Mouse (Mus musculus) gonadal fat pad, adult 2 months (tissue): Measurements from ENCODE around the gene Shisa5. TPM values are rescaled to one million over a fixed set of nuclear protein-coding genes. Genes with fewer than 3 reads are reported as not detected.

ENCODE experiments used
- DNase-seq: peaks from one replicate; pipeline ENCODE4 v3.0.0-alpha.2; 2012; ENCODE audit warnings: low read depth
- polyA plus RNA-seq: library from polyadenylated mRNA; depleted of rRNA; stranded (reverse); fragments of >200 nt; gene quantifications from 2 replicates; pipeline ENCODE4 v1.2.3, GENCODE M21; 2012

Shisa5 gene
- polyA plus RNA-seq, 1 experiment, result 224 TPM

DNA sequence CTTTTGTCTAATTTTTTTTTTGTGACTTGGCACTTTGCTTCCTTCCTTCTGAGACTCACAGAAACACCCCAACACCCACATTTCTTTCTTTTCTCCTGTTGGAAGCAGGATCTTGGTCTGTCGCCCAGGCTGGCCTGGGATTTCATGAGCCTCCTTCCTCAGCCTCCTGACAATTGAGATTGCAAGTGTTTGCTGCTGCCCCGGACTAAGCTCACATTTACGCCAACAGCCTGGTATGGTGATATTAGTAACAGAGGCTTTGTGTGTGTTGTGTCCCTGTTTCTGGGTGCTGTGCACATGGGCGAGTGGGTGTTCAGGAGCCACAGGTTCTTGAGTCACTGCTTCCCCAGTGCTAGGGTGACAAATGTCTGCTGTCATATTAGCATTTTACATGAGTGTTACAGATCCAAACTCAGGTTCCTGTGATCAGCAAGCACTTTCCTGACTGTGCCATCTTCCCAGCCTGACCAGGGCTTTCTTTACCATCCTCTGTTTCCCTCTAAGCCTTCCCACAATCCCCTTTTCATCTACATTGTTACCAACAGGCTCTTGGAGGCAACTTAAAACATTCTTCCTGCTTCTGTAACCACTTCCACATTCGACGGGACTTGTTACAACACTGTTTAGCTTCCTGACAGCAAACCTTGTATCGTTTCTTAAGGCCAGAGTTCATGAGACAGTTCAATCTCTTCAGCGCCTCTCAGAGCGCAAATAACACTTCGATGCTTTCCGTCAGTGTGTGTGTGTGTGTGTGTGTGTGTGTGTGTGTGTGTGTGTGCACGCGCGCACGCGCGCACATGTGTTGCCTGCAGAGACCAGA lies 15.3 kb upstream of the Shisa5 start:
- DNase-seq, result no peak

DNA sequence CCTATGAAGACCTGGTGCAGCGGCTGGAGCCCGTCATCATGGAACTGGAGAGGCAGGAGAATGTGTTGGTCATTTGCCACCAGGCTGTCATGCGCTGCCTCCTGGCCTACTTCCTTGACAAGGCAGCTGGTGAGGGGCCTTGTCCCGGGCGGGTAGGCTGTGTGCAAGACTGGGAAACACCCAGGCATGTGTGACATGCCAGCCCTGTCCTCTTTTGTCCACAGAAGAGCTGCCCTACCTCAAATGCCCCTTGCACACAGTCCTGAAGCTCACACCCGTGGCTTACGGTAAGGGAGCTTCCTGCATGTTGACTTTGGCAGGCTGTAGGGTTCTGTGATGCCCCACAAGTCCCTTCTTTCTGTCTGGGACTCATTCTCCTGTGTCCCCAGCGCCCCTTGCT lies 10.8 kb upstream of the Shisa5 start:
- no peak for DNase-seq

DNA sequence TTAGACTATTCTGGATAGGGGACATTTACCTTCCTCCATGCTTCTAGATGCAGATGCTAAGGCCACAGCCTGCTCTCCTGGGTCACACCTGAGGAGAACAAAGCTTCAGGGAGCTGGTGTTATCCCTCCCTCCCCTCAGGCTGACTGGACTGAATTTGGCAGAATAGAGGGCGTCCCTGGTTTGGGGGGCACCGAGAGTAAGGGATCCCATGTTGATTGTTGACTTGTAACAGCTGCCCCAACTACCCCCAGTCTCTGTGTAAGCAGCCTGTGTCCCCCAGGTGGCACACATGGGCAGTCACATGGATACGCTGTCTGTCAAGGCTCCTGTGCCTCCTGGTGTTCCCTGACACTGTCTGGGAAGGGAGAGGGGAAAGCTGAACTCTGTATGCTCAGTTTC lies 9.9 kb upstream of the Shisa5 start:
- DNase-seq, result no peak

DNA sequence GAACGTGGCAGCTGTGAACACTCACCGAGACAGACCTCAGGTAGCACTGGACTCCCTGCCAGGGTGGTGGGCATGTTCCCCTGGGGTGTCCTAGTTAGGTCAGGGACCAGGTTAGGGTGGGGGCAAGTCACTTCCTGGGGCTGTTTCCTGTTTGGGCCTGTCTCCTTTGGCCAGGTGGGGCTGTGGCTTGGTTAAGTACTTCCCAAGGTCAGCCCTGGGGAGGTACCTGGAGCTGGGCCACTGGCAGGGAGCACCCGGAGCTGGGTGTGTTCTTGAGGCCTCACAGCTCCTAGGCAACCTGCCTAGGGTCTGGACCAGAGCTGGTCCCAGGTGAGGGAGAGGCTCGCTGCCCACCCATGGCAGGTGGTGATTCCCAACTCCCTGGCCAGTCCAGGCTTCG lies 9.4 kb upstream of the Shisa5 start:
- no peak for DNase-seq

DNA sequence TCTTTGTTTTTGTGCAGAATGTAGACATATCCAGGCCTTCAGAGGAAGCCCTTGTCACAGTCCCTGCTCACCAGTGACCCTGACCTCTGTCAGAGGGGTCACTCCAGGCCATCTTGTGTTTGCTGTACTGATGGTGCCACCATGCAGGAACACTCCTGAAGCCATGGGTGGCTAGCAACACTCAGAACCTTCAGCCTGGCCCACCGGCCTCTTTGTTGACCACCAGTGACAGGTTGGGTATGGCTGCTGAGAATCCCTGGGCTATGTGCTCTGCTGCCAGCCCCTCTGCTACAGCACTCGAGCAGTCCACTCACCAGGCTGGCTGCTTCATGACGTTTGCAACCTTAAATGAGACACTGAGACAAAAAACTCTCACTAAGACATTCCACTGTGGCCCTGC lies 8.1 kb upstream of the Shisa5 start:
- no peak for DNase-seq

DNA sequence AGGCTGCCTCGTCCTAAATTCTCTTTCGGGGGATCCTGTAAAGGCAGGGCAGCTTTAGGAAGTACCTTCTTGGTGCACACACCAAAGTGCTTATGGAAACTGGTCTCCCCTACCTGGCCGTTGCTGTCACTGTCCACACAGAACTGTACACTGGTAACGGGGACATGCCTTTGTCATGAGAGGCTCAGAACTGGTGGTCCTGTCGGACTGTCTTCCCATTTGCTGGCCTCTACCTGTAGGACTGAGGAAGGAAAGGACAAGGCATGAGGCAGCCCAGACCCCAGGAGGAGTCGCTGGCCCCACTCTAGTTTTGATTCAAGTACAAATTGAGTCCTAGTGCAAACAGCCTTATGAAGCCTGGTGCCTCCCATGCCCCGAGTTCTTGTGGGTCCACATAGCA lies 7.4 kb upstream of the Shisa5 start:
- DNase-seq, result no peak

DNA sequence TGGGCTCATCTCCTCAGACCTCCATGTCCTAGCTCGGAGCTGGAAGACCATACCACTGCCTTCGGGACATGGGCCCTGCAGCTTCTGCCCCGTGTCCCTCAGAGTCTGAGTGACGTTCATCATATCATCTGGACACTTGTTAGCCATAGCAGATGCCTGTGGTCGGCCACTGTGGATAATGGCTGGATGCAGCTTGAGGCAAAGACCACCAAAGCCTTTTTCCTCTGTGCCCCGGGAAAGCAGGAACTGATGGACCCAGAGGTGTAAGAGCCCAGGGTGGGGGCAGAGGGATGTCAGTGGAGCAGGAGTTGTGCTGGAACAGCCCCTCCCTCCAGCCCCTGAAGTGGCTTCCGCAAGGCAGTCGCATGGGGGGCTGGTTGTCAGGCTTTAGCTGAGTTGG lies 6.7 kb upstream of the Shisa5 start:
- no peak for DNase-seq

DNA sequence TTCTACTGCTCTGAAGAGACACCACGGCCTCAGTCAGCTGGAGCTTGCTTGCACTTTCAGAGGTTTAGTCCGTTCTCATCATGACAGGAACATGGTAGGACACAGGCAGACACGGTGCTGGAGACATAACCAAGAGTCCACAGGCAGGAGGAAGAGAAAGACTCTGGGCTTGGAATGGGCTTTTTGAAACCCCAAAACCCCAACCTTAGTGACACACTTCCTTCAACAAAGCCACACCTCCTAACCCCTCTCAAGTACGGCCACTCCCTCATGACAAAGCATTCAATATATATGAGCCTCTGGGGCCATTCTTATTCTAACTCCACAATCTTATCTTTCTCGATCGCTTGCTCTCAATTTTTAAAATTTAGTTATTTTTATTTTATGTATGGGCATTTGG lies 5.9 kb upstream of the Shisa5 start:
- DNase-seq, result no peak

DNA sequence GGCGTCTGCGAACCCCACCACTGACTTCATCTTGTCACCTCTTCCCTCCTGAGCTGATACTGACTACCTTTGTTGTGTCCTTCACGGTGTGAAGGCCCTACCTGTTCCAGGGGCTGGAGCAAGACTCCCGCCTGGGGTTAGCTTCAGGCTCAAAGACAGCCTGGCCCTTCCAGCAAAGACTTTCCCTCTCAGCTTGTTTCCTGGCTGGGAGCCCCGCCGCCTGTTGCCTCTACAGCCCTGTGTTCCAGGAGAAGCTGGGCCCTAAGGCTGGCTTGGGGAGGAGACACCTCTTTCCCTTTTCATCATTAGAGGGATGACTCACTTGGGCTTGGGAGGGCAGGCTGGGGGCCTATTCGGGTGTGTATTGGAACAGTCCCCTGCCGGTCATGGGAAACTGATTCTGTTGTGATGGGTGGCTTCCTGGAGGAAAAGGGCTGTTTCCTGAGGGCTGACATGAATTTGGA lies 568 bp downstream of the Shisa5 start:
- no peak for DNase-seq

DNA sequence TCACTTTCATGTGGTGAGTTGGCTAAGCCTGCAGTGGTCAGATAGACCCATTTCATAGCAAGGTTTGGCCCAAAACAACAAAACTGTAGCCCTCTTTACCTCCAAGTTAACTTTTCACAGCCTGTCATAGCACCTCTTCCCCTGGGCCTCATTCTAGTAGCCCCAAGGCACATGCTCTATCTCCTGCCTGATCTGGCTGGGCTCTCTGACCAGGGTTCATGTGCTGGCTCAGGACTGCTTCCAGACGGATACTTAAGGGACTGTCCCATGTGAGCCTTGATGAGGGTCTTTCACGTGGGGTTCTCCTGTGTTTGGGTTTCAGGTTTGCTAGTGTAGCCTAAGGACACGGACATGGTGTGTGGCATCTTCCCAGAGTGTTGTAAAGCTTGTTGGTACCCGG lies 1.3 kb downstream of the Shisa5 start:
- no peak for DNase-seq

DNA sequence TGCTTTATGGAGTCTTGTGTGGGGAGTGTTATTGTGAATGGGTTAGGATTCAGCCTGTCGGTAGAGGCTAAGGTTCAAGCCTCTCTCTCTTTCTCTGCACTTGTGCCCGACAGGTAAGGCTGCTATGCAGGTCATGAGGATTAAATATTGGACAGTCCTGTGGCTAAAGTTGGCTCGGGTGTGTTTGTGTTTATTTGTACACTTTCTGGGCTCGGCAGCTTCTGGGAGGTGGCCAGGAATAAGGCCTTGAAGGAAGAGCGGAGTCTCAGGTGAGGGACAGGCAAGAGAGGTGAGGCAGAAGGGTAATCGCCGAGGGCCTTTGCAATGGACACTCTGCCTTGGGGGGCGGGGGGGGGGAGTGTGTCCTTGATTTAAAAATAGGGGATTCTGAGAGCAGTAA lies 1.9 kb downstream of the Shisa5 start:
- no peak for DNase-seq

DNA sequence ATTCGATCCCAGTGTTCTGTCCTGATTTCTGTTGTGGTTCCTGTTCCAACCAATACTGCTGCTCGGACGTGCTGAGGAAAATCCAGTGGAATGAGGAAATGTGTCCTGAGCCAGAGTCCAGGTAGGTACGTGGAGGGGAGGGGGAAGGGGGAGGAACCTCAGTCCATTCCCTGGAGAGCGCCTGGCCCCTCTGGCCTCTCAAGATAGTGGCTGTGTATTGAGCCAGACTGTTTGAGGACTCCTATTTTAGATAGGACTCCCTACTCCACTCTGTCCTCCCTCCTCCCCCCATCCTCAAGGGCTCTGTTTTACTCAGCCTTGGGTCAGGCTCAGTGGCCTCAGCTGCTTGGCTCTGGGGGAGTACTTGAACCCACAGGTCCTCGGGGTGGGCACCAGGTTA lies 2.5 kb downstream of the Shisa5 start:
- DNase-seq, result no peak

DNA sequence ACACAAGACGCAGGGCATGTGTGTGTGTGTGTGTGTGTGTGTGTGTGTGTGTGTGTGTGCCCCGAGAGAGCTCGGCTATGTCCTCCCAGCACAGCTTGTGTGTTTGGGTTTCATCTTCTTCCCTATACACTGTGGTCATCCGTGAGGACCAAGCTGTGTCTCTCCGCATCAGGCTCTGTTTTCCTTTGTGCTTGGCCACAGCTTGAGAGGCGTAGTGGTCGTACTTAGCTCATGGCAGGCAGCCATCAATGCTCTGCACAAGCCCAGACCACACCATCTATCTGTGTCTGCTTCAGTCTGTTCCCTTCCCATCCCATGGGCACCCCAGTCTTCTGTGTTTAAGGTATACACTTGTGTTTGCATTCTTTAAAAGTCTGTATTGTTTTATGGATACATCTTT lies 3.0 kb downstream of the Shisa5 start:
- no peak for DNase-seq

DNA sequence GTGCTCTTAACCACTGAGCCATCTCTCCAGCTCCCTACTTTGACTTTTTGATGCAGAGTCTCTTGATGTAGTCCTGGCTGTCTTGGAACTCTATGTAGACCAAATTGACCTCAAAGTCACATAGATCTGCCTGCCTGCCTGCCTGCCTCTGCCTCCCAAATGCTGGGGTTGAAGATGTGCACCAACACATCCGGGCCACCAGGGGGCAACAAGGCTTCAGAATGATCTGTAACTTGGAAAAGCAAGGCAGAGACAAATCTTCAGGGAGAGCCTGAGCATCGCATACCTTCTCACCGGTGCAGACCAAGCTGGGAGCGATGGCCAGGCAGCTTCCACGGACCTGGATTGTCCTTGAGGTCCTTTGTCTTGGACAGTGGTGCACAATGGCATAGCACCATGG lies 7.9 kb downstream of the Shisa5 start:
- no peak for DNase-seq

DNA sequence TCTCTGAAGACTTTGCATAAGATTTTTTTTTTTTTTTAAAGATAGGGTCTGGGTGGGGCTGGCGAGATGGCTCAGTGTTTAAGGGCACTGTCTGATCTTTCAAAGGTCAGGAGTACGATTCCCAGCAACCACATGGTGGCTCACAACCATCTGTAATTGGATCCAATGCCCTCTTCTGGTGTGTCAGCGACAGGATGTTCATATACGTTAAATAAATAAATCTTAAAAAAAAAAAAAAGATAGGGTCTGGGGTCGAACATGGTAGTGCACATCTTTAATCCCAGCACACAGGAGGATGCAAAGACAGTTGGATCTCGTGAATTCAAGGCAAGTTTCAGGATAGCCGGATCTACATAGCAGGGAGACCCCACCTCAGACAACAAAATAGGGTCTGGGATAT lies 11.0 kb downstream of the Shisa5 start:
- DNase-seq, result no peak

DNA sequence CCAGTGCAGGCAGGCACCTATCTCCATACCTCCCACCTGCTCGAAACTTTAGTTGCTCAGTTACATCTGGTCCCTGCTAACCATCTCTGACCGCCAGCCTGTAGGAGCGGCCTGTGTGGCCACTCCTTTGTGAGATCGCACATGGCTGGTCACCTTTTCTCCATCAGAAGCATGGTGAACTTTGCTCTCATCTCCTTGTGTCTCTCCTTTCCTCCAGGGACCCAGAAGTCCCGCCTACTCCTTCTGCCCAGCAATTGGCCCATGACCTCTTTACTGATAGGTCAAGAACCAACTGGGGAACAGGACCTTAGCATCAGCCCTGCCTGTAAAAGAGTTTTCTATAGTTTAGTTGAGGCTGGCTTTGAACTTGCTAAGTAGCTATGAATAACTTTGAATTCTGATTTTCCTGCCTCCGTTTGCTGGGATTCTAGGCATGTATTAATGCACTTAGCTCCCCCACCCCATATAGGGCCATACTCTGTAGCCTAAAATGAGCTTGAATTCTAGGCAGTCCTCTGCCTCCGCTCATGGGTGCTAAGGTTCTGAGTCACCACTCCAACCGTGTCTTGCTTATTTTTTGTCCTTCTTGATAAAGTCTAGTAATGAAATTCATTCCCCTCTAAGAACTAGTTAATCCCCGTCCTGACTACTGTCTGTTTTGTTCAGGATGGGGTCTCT lies 11.8 kb downstream of the Shisa5 start:
- no peak for DNase-seq

DNA sequence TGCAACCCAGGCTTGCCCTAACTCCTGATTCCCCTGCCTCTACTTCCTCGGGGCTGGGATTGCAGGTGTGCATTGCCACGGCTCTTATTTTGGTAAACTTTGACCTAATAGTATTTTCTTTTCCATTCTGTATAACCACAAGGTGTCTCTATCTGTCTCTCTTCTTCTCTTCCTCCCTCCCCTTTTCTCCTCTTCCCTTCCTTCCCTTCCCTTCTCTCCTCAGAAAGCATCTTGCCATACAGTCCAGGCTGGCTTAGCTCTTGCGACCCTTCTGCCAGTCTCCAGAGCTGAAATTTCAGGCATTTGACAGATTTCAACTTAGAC lies 12.3 kb downstream of the Shisa5 start:
- DNase-seq, result no peak

DNA sequence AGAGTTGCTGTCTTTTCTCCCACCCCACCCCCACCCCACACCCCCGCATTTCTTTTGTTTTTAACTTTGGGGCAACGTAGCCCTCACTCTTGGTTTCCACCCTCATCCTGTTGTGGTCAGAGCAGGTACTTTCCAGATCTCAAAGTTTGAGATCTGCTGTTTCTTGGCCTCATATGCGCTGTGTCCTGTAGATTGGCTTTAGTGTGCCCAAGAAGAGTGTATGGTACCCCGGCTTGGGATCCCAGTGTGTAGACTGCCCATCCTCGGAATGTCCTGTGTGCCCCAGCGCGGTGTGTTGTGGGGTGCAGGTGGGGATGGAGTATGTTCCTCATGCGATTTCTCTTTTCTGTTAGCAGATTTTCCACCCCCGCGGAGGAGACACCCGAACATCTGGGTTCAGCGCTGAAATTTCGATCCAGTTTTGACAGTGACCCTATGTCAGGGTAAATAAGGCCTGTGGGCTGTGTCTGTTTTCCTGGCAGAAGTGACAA lies 12.7 kb downstream of the Shisa5 start:
- DNase-seq, result no peak

DNA sequence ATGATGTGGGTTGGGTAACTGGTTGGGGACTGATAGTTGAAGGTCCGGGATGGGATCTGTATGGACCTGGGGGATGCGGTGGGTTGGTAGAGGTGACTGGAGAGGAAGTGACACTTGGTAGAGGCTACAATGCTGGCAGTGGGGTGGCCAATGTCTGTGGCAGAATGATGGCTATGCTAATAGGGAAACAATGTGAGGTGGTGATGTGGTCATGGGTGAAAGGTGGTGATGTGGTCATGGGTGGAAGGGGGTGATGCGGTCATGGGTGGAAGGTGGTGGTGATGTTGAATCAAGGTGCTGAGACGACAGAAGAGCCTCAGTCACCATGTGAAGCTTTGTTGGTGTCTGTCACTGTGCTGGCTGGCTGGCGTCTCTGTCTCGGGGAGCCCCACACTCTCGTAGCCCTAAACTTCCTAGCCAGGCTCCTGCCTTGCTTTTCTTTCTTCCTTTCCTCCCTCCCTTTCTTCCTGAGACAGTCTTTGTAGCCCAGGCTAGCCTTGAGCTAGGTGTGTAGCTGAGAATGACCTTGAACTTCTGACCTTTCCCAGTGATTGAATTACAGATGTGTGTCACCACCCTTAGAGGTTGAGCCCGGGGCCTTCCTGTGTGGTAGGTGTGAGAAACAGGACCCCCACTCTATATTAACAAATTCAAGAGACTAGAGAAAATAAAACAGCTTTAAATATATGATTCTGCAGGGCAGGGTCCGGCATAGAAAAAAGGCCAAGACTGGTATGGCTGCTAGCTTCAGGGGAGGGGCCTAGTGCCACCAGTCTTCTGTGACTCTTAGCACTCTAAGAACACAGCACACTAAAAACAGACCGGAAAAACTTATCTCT lies 13.5 kb downstream of the Shisa5 start:
- no peak for DNase-seq

DNA sequence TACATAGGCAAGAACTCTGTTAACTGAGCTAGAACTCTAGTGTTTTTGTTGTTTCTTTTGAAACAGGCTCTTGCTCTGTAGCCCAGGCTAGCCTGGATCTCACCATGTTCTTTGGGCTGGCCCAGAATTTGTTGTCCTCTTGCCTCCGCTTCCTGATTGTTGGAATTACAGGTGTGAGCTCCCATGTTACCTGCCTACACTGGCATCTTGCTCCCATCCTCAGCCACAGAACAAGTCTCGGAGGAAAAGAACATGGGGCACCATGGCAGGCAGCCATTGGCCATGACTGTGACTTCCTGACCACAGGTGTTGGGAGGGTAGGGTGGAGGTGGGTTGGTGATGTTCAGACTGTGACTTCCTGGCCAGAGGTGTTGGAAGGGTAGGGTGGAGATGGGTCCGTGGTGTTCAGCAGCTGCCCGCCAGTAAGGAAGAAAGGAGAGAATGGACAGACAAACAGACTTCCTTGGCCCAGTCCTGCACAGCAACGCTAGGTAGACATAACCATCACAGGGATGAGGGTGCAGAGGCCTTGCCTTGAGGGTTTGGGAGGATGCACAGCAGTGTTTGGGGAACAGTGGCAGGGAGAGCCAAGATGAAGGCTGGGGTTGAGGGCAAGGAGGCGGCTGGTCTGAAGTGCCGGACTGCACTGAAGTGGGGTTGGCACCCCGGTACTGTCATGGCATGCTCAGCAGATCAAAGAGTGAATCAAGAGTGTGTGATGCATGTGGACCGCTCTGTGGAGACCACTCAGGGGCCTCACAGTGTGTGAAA lies 14.3 kb downstream of the Shisa5 start:
- DNase-seq, result no peak

DNA sequence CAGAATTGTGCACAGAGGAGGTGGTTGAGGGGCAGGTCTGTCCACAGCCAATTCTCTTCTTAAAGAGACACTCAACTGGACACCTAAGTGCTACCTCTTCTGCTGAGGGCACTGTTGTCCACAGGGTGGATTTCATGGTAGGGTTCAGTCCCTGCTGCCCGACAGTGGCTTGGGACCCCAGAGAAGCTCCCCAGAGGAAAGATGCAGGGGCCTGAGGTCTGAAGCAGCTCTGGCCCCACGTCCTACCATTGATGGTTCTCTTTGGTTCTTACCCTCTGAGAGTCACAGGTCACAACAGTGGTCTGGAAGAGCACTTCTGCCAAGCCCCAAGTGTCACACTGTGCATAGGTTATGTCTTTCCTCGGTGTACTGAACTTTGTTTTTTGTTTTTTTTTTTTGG lies 15.0 kb downstream of the Shisa5 start:
- no peak for DNase-seq

DNA sequence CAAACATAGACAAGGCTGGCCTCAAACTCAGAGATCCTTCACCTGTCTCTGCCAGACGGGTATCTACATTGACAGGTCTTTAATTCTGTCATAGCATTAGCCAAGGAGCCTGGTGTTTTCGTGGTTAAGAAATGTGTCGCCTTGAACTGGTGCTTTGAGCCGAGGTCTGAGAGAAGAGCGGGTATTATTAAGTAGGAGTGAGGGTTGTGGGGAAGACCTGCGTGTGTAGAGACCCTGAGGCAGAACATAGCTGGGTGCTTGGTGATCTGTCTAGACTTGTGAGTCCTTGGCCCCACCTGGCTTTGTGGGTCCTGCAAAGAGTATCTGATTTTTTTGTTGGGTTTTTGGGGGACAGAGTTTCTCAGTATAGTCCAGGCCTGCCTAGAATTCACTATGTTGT lies 15.5 kb downstream of the Shisa5 start:
- no peak for DNase-seq
